Mouse (Mus musculus) c-Kit-positive CD71-positive TER-119-positive erythroid progenitor cells, embryonic 14.5 days (primary cell): ENCODE results near the gene Olfr777.
"Not testable (repeated sequence)": the region's sequence is repeated elsewhere in the genome, so short reads cannot be mapped to it uniquely, and the experiment has no call there.

Experiments used
- DNase-seq: peaks from one replicate; pipeline ENCODE4 v3.0.0-alpha.2; 2013; ENCODE audit warnings: low spot score

Gene Olfr777

GRCm38 (mm10) chr10:129271081-129271535, at the start of gene Olfr777:
Olfr777 (minus strand) TSS chr10:129271485.
- no peak for DNase-seq

- no peak for DNase-seq
Observed at GRCm38 (mm10) chr10:129317817-129318216, 46.5 kb upstream of the Olfr777 start, which contains the start of gene Olfr780. Olfr780 (plus strand) TSS chr10:129318117.

GRCm38 (mm10) chr10:129313521-129313920, 42.2 kb upstream of the Olfr777 start:
- DNase-seq, result not testable (repeated sequence)

DNA sequence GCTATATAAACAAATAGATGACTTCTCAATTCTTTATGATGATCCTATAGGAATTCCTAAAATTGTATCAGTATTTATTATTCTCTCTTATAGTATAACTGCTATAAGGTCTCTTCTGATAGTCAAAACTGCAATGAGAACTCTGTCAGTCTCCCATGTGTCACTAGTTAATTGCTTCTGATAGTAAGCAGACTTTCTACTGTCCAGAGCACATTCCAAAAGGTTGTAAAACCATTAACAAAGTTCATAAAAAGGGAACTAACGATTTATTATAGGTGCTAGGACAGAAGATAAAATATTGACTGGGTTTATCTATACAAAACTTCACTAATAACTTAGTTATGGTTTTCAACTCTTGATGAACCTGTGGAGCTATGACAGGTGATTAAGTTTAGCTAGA, 41.7 kb upstream of the Olfr777 start:
- DNase-seq, result not testable (repeated sequence)

- DNase-seq, result no peak
Observed at GRCm38 (mm10) chr10:129258827-129259226, 12.5 kb downstream of the Olfr777 start, which contains the start of gene Olfr776. Olfr776 (plus strand) TSS chr10:129259127.

GRCm38 (mm10) chr10:129248112-129248511, 23.2 kb downstream of the Olfr777 start, which contains the start of gene Olfr775:
Olfr775 (plus strand) TSS chr10:129248412.
- DNase-seq, result no peak

- no peak for DNase-seq
Observed at GRCm38 (mm10) chr10:129235904-129236303, 35.4 kb downstream of the Olfr777 start, which contains the start of gene Olfr774. Olfr774 (plus strand) TSS chr10:129236204.

DNA sequence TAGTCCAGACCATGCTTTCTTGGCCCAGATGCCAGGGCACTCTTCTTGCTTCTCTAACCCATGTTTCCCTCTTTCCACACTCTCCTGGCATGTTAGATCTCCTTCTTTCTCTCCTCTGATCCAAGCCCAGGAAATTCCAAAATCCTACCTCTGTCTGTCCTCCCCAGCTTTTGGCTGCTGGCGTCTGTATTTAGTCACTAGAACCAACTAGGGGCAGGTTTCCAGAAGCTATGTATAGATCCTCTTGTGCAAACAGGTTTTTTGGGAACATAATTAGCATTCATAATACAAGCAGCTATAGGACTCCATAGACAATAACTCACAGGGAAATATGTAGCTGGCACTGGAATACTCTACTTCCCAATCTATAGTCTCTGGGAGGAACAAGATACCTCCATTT, 40.5 kb downstream of the Olfr777 start:
- no peak for DNase-seq
